Mouse (Mus musculus) lung, embryonic 15.5 days (tissue): ENCODE results near the gene Ric8b. TPM values are rescaled to one million over a fixed set of nuclear protein-coding genes. Genes with fewer than 3 reads are reported as not detected.

ENCODE experiments used
- ATAC-seq: fragments of 200-750 bp; cut with Nextera tagmentation; 2 replicates; pipeline ENCODE4 v1.8.0; 2017; ENCODE audit warnings: moderate number of reproducible peaks, borderline replicate concordance; ENCODE audit not compliant: low FRiP score, low TSS enrichment; ENCODE audit errors: extremely low read depth
- H3K27ac ChIP-seq: fragments of 300-500 bp; sonication (generic); 2 replicates; pipeline ENCODE4 v1.5.1; 2015; ENCODE audit warnings: moderate library complexity, mild to moderate bottlenecking, inconsistent platforms
- H3K27me3 ChIP-seq: fragments of 300-500 bp; sonication (generic); 2 replicates; pipeline ENCODE4 v1.6.1; 2015; ENCODE audit warnings: inconsistent platforms
- H3K36me3 ChIP-seq: fragments of 300-500 bp; sonication (generic); 2 replicates; pipeline ENCODE4 v1.6.1; 2015; ENCODE audit warnings: inconsistent platforms
- H3K4me1 ChIP-seq: fragments of 300-500 bp; sonication (generic); 2 replicates; pipeline ENCODE4 v1.6.1; 2015; ENCODE audit warnings: inconsistent platforms
- H3K4me2 ChIP-seq: fragments of 300-500 bp; sonication (generic); 2 replicates; pipeline ENCODE4 v1.6.1; 2015; ENCODE audit warnings: inconsistent platforms, mild to moderate bottlenecking, moderate library complexity
- H3K4me3 ChIP-seq: fragments of 300-500 bp; sonication (generic); 2 replicates; pipeline ENCODE4 v1.5.1; 2015; ENCODE audit warnings: mild to moderate bottlenecking, inconsistent platforms
- H3K9ac ChIP-seq: fragments of 300-500 bp; sonication (generic); 2 replicates; pipeline ENCODE4 v1.6.1; 2015; ENCODE audit warnings: inconsistent platforms
- H3K9me3 ChIP-seq: fragments of 300-500 bp; sonication (generic); 2 replicates; pipeline ENCODE4 v1.6.1; 2016; ENCODE audit warnings: inconsistent platforms
- WGBS: fragments of 180-500 bp; shearing (Covaris S2); methylation state at CpG from one replicate; pipeline ENCODE4 v1.1.7; 2015; 5-methylcytosine and 5-hydroxymethylcytosine counted together
- polyA plus RNA-seq: library from polyadenylated mRNA; unstranded; fragments of >200 nt; fragmentation: Nextera tagmentation; extraction: Ambion mirVana; gene quantifications from 2 replicates; pipeline ENCODE4 v1.2.1, GENCODE M21; 2015

Gene Ric8b
- polyA plus RNA-seq, 1 experiment from 2014 or later: 20.9 TPM

DNA sequence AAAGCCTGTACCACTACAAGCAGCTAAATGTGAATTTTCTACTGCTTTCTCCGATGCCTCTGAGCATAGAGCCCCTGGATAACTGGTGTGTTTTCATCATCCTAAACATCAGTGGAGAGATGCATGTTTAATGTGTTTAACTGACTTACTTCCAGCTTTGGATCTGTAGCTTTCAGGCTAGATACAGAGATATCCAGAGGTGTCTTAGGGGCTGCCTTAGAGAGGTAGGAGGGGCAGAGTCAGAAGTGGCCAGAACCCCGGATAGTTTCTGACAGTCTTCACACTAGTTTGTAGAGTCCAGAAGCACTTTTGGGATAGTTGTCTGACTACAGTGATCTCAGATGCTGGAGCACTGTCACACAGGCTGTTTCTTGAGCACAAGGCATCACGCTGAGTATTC is 77.6 kb downstream of the Ric8b start:
- Histone ChIP-seq H3K27ac (no peak overlapping the region), H3K36me3 (0 out of 2 replicates have a peak, but pooled peaks cover 11% of the 10 kb centered on the region), H3K9me3 (no peaks in the 10 kb centered on the region), H3K9ac (no peak overlapping the region), H3K27me3 (no peaks in the 10 kb centered on the region), H3K4me3 (no peak overlapping the region), H3K4me2 (no peak overlapping the region), H3K4me1 (no peaks in the 10 kb centered on the region)
- WGBS: 88% methylated on average over 3 of the region's 3 CpGs
- ATAC-seq: no peak

- Histone ChIP-seq H3K27me3 (no peaks in the 10 kb centered on the region), H3K9me3 (no peaks in the 10 kb centered on the region), H3K4me3 (no peak overlapping the region), H3K27ac (no peak overlapping the region), H3K9ac (no peak overlapping the region), H3K4me2 (no peak overlapping the region), H3K4me1 (no peaks in the 10 kb centered on the region), H3K36me3 (0 out of 2 replicates have a peak, but pooled peaks cover 11% of the 10 kb centered on the region)
- no peak for ATAC-seq
- WGBS: 69% methylated on average over 6 of the region's 6 CpGs
Observed at GRCm38 (mm10) chr10:84996366-84996765, 79.0 kb downstream of the Ric8b start.

GRCm38 (mm10) chr10:84997571-84998224 is 80.3 kb downstream of the Ric8b start:
- no peak overlapping the region for H3K27ac ChIP-seq
- no peak overlapping the region for H3K4me2 ChIP-seq
- 0 out of 2 replicates have a peak, but pooled peaks cover 3% of the 10 kb centered on the region for H3K36me3 ChIP-seq
- H3K27me3 ChIP-seq: no peaks in the 10 kb centered on the region
- no peak overlapping the region for H3K9ac ChIP-seq
- WGBS: 60% methylated on average over 10 of the region's 10 CpGs
- no peak overlapping the region for H3K4me3 ChIP-seq
- ATAC-seq: no peak
- H3K4me1 ChIP-seq: no peaks in the 10 kb centered on the region
- H3K9me3 ChIP-seq: no peaks in the 10 kb centered on the region

GRCm38 (mm10) chr10:84998225-84998579 is 80.8 kb downstream of the Ric8b start:
- Histone ChIP-seq H3K4me3 (no peak overlapping the region), H3K9ac (no peak overlapping the region), H3K27ac (no peak overlapping the region), H3K4me1 (no peaks in the 10 kb centered on the region), H3K4me2 (no peak overlapping the region), H3K27me3 (no peaks in the 10 kb centered on the region), H3K36me3 (0 out of 2 replicates have a peak, but pooled peaks cover 3% of the 10 kb centered on the region), H3K9me3 (no peaks in the 10 kb centered on the region)
- no peak for ATAC-seq
- WGBS: 54% methylated on average over 1 of the region's 1 CpGs

DNA sequence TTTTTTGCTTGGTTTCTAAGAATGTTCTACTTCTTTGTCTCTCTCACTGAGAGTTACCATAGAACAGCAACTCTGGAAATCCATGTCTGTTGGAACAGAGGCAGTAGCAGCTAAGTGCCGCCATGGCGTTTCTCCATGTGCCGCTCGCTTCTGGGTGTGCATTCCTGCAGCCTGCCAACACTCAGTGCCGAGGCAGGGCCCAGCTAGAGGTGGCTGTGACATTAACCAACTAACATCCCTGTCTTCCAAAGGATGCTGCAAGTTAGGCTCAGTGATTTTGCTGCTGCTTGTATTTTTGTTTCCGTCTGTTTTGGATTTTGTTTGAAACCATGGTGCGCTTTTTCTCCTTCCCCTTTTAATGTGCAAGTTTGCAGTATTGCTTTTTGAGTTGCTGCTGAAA is 84.5 kb downstream of the Ric8b start:
- 55% methylated on average over 7 of the region's 7 CpGs for WGBS
- H3K9me3 ChIP-seq: no peaks in the 10 kb centered on the region
- no peak overlapping the region for H3K9ac ChIP-seq
- H3K27ac ChIP-seq: no peak overlapping the region
- ATAC-seq: no peak
- H3K4me1 ChIP-seq: no peaks in the 10 kb centered on the region
- H3K4me2 ChIP-seq: no peak overlapping the region
- 0 out of 2 replicates have a peak, but pooled peaks cover 6% of the 10 kb centered on the region for H3K36me3 ChIP-seq
- no peaks in the 10 kb centered on the region for H3K27me3 ChIP-seq
- no peak overlapping the region for H3K4me3 ChIP-seq

GRCm38 (mm10) chr10:85003190-85004026 is 86.0 kb downstream of the Ric8b start:
- no peak for ATAC-seq
- Histone ChIP-seq H3K36me3 (0 out of 2 replicates have a peak, but pooled peaks cover 6% of the 10 kb centered on the region), H3K4me2 (no peak overlapping the region), H3K9me3 (no peaks in the 10 kb centered on the region), H3K9ac (no peak overlapping the region), H3K4me3 (no peak overlapping the region), H3K27me3 (no peaks in the 10 kb centered on the region), H3K4me1 (no peaks in the 10 kb centered on the region), H3K27ac (no peak overlapping the region)
- whole genome bisulfite sequencing: 89% methylated on average over 7 of the region's 7 CpGs

DNA sequence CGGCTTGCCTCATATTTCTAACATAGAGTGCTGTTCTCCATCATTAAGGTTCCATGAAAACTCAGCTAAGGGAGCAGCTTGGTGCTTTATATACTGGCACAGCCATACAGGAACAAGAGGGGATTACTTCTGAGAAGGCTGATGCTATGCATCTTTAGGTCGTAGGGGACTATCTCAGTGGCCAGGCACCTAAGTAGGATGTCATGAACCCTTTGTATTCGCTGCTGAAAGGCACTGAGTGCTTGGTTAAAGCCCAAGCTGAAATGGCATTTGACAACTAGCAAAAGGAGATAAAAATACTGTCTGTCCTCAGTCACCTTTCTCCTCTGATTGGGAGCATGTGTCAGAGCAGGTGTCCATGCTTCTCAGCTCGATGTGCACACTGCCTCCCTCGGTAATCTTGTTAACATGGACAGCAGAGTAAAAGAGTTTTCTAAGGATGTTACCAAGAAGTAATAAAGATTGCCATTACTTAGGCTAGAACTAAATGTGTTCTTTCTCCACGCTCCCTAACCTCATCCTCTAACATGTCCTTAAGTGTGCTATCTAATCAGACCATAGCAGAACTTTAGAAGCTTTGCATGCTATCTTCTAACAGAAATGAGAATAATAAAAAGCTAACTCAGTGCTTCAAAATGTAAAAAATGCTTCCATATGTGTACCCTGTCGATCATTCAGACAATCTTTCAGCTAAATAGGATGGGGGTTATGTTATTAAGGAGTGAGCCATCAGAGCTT is 89.3 kb downstream of the Ric8b start:
- Histone ChIP-seq H3K4me1 (no peaks in the 10 kb centered on the region), H3K9me3 (no peaks in the 10 kb centered on the region), H3K4me3 (no peak overlapping the region), H3K36me3 (peaks cover 10% of the 10 kb centered on the region; the same call in 1 of the 2 replicates), H3K9ac (no peak overlapping the region), H3K4me2 (no peak overlapping the region), H3K27me3 (no peaks in the 10 kb centered on the region), H3K27ac (no peak overlapping the region)
- WGBS: 76% methylated on average over 7 of the region's 7 CpGs
- ATAC-seq: no peak

GRCm38 (mm10) chr10:85007861-85008840 is 90.7 kb downstream of the Ric8b start:
- ATAC-seq: no peak
- Histone ChIP-seq H3K4me2 (no peak overlapping the region), H3K9ac (no peak overlapping the region), H3K4me3 (no peak overlapping the region), H3K27ac (no peak overlapping the region), H3K4me1 (no peaks in the 10 kb centered on the region), H3K27me3 (no peaks in the 10 kb centered on the region), H3K9me3 (no peaks in the 10 kb centered on the region), H3K36me3 (peaks cover 10% of the 10 kb centered on the region; the same call in 1 of the 2 replicates)
- WGBS: 77% methylated on average over 11 of the region's 11 CpGs

GRCm38 (mm10) chr10:85011066-85011465 is 93.7 kb downstream of the Ric8b start:
- Histone ChIP-seq H3K4me1 (no peaks in the 10 kb centered on the region), H3K27me3 (no peaks in the 10 kb centered on the region), H3K9ac (no peak overlapping the region), H3K4me2 (no peak overlapping the region), H3K27ac (no peak overlapping the region), H3K9me3 (no peaks in the 10 kb centered on the region), H3K36me3 (peaks cover 14% of the 10 kb centered on the region), H3K4me3 (no peak overlapping the region)
- 80% methylated on average over 2 of the region's 2 CpGs for WGBS
- ATAC-seq: no peak

- no peaks in the 10 kb centered on the region for H3K4me1 ChIP-seq
- H3K27me3 ChIP-seq: no peaks in the 10 kb centered on the region
- no peak for ATAC-seq
- WGBS: 29% methylated on average over 1 of the region's 1 CpGs
- no peak overlapping the region for H3K9ac ChIP-seq
- no peak overlapping the region for H3K4me3 ChIP-seq
- no peak overlapping the region for H3K27ac ChIP-seq
- H3K4me2 ChIP-seq: no peak overlapping the region
- H3K9me3 ChIP-seq: no peaks in the 10 kb centered on the region
- H3K36me3 ChIP-seq: peaks cover 23% of the 10 kb centered on the region
Observed at GRCm38 (mm10) chr10:85013464-85013863, 96.0 kb downstream of the Ric8b start.

- 88% methylated on average over 8 of the region's 8 CpGs for WGBS
- no peak overlapping the region for H3K27ac ChIP-seq
Observed at GRCm38 (mm10) chr10:85013924-85014428, 96.6 kb downstream of the Ric8b start.

More at GRCm38 (mm10) chr10:85013924-85014428, 96.6 kb downstream of the Ric8b start:
- Histone ChIP-seq H3K27me3 (no peaks in the 10 kb centered on the region), H3K4me3 (no peak overlapping the region), H3K9ac (no peak overlapping the region), H3K9me3 (no peaks in the 10 kb centered on the region), H3K36me3 (peaks cover 28% of the 10 kb centered on the region), H3K4me2 (no peak overlapping the region), H3K4me1 (no peaks in the 10 kb centered on the region)
- no peak for ATAC-seq
